Mouse (Mus musculus) cerebellum, postnatal 14 days (tissue): ENCODE measurements around the gene Hjurp.

Source experiments
- DNase-seq, 2 experiments: peaks; one replicate each; pipeline ENCODE4 v3.0.0; 2021; ENCODE audit warnings: mixed read lengths in 2 of 2

Hjurp gene

DNA sequence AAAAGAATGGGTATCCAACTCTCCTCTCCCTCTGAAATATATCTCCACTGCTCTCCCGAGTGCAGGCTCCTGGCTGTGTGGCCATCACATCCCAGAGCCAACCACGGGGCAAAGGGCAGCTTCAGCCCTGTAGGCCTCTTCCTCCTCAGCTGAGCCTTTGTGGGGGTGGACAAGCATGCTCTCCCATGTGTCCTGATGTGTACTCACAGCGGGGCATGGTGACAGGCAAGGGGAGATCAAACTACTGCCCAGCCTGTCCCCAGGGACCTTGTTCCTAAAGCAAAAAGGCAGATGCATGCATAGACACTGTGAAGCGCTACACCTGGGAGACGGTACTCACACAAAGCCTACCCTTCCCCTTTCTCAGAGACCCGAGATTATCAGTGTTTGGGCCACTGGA, 17.3 kb downstream of the Hjurp start:
- peak; percentile 59 to 73 for DNase-seq

DNA sequence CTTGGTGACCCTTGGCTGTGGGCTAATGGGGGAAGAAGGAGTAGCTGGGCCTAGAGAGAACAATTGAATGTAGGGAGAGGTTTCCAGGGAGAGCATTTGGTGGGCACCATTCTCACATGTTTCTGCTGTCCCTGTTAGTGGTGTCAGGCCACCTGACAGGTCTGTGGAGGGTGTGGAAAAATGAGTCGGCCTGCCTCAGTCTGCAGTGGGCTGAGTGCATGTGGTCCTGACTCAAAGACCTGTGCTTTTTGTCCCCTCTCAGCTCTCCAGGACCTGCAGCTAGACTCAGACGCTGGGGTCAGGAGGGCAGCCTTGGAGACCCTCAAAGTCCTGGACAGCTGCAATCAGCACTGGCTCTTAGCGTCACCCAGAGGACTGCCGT, 17.8 kb downstream of the Hjurp start:
- peak in 1 of 2 experiments; percentile 51 for DNase-seq

GRCm38 (mm10) chr1:88258881-88259642, 18.4 kb downstream of the Hjurp start:
- peak; percentile 83 for DNase-seq

DNA sequence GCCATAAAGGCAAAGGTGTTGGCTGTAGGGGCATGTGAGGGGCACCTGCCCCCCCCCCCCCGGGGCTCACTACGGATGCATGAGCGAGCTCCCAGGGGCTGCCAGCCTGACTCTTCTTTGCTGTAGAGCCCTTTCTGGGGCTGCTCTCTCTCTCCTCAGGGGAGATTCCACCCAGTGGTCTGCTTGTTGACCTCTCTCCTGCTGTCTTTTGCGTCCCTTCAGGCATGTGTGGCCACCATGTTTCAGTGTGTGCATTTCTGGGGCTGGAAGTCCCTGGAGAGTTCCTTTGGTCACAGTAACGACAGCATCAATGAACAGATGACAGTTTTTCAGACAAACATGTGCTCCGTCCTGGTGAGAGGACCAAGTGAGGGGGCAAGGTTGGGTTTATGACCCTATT, 19.1 kb downstream of the Hjurp start:
- peak; percentile 37 to 46 for DNase-seq

- DNase-seq: no peak
These were observed 19.8 kb downstream of the Hjurp start for GRCm38 (mm10) chr1:88257681-88258080.

- DNase-seq: no peak
These were observed 20.4 kb downstream of the Hjurp start for GRCm38 (mm10) chr1:88256886-88257663.

GRCm38 (mm10) chr1:88255989-88256754, 21.3 kb downstream of the Hjurp start:
- peak; percentile 76 to 82 for DNase-seq

DNA sequence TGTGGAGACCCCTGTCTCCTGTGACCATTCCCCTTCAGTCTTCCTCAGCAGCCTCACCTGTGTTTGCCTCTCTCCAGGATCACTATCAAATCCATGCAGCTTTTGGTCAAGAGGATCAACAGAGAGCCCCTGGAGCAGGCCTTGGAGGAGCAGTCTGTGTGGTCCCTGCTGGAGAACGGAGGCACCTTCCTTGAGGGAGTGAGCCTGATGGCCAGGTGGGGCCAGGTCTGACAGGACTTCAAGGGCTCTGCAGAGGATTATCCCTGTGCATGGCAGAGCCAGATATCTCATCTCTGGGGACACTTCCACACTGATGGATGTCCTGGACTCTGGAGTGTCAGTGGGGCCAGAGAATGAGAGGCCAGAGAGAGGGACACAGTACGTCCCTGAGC, 22.0 kb downstream of the Hjurp start:
- peak; percentile 38 to 45 for DNase-seq

DNA sequence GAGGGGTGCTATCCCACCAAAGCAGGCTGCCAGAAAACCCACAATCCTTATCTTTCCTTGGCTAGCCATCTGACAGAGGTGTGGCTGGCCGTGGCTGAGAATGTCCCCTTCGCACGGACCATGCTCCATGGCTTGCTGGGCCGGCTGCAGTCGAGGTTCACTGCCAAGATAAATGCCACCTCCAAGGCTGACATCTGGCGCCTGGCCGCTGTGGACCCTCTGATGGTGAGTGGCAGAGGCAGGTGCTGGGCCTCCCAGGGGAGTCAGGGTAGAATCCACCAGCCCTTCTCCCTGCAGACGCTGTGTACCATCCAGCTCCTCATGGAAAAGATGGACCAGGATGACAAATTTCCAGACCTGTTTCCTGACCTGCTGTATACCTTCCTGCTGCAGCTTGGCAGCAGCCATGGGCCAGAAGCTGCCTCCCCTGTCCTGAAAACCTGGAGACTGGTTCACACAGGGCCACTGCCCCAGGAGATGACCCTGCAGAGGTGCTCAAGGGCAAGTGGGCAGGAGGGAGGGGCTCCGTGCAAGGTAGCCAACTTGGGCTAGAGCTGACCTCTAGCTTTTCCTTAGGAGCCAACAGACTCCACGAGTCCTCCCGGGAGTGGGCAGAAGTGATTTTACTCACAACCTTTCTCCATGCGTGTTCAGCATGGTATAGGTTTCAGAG, 22.5 kb downstream of the Hjurp start:
- peak; percentile 76 to 83 for DNase-seq

- no peak for DNase-seq
These were observed 23.9 kb downstream of the Hjurp start for GRCm38 (mm10) chr1:88253540-88253939.

GRCm38 (mm10) chr1:88253106-88253505, 24.3 kb downstream of the Hjurp start:
- no peak for DNase-seq

DNA sequence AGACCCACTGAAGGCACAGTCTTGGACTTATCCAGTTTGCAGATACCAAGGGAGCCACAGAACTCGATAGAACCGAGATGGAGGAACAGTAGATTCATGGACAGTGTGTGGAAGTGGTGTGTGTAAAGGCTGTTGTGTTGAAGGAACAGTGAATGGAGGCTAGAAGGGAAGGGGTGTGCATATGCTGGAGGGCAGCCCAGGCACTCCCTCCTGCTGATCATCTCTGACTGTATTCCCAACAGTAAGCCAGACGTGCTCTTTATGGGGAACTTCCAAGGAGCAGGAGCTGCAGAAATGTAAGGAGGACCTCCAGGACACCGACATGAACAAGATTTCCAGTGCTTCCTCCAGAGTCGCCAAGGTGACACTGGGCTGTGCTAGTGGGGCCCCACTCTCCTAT, 27.4 kb downstream of the Hjurp start:
- DNase-seq: no peak

- DNase-seq: no peak
These were observed 27.8 kb downstream of the Hjurp start for GRCm38 (mm10) chr1:88249596-88249995.

- peak in 1 of 2 experiments; percentile 51 for DNase-seq
These were observed 28.8 kb downstream of the Hjurp start for GRCm38 (mm10) chr1:88248658-88249057.

GRCm38 (mm10) chr1:88247660-88248059, 29.8 kb downstream of the Hjurp start:
- DNase-seq: no peak

DNA sequence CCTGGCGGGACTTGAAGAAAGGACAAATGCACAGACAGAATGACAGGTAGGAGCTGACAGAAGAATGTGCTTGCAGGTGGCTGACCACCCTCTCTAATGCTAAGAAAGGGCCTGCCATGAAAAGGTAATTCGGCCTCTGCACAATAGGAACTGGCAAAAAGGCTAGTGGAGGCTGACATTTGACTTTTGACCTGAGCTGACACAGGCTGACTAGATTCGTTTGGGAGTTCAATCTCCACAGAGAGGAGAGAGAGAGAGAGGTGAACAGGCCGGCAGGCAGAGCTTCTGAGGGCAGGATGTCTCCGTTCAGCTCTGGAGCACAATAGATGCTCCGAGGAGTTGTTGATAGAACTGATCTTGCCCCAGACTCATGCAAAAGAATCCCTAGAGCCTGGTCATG, 31.0 kb downstream of the Hjurp start:
- DNase-seq: no peak

GRCm38 (mm10) chr1:88245881-88246280, 31.6 kb downstream of the Hjurp start:
- no peak for DNase-seq

DNA sequence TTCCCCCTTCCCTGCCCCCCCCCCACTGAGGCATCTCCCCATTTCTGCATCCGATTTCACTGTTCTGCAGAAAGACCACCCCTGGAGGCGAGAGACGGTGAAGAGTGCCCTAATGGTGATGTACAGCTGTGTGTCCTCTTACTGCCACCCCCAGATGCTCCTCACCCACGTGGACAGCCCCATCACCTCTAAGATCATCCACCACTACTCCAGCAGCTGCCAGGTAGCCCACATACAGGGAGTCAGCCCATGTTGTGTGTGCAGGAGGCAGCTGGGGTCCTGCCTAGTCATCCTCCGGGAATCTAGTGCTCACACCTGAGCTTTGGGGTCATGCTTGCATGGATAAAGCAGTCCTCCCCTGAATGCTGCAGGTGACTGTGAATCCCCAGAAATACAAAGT, 33.6 kb downstream of the Hjurp start:
- no peak for DNase-seq

GRCm38 (mm10) chr1:88240579-88240978, 36.9 kb downstream of the Hjurp start:
- DNase-seq: no peak

DNA sequence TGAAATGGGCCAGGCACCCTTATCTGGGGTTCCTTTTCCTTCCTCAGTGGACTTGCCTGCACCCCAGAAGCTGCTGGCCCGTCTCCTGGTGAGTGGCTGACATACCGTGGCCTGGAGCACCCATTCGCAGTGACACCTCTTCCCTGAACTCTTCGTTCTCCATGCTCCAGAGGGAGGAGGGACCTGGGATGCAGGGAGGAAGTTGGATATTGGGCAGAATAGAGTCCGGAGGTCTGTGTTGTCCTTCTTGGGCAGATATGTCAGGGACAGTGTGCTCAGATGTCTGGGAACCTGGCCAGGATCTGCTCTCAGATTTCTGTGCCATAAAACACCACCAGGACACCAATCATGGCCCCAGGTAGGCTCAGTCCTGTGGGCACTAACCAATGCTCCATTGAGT, 37.4 kb downstream of the Hjurp start:
- no peak for DNase-seq

DNA sequence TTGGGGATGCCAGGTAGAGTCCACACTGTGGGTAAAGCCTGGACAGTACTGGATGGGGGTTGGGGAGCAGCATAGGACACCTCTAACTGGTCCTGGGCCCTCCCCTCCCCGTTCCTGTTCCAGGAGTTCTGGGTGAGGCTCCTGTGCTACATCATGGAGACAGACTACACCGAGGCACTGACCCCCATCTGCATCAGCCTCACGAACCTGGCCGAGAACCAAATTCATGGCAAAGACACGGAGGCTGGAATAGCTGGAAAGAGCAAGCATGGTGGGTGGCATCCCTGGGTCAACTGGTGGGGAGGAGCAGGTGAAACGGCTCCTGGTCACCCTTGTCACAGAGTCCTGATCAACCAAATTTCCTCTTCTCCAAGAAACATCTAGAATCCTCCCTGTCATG, 38.7 kb downstream of the Hjurp start:
- DNase-seq: no peak

- no peak for DNase-seq
These were observed 40.1 kb downstream of the Hjurp start for GRCm38 (mm10) chr1:88237311-88237710.

DNA sequence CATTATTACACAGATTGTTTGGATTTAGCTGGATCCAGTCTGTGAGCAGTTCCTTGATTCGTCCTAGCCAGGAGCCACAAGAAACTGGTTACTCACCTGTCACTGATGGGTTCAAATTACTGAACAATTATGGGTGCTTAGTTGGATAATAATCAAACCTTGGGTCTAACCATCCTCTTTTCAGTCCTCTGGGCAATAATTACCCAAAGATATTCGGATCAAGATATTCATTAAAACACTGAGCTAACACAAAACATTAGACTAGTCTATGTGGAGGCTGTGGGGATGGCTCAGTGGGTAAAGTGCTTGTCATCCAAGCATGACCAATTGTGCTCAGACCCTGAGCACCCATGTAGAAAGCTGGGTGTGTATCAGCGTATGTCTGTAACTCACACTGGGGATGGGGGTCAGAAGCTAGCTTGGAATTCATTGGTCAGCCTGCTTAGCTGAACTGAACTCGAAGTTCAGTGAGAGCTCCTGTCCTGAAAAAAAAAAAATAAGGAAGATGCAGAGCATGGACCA, 41.5 kb downstream of the Hjurp start:
- DNase-seq: no peak
